Mouse (Mus musculus) C2C12 (cell line): ENCODE results near the gene Prr15l. TPM values are rescaled to one million over a fixed set of nuclear protein-coding genes. Genes with fewer than 3 reads are reported as not detected.

Experiments
- H3K27me3 ChIP-seq: one replicate; pipeline ENCODE4 v1.6.1; 2011; ENCODE audit not compliant: control insufficient read depth, insufficient read depth, insufficient read length
- H3K36me3 ChIP-seq: one replicate; pipeline ENCODE4 v1.6.1; 2011; ENCODE audit not compliant: control insufficient read depth, insufficient read depth
- H3K4me3 ChIP-seq: one replicate; pipeline ENCODE4 v1.5.1; 2011; ENCODE audit warnings: mild to moderate bottlenecking, control low read depth; ENCODE audit not compliant: poor library complexity, insufficient read depth, severe bottlenecking
- H3K79me2 ChIP-seq: one replicate; pipeline ENCODE4 v1.6.1; 2011; ENCODE audit not compliant: control insufficient read depth, insufficient read depth
- H3K79me3 ChIP-seq: one replicate; pipeline ENCODE4 v1.6.1; 2011; ENCODE audit warnings: low read depth, control low read depth
- H3ac ChIP-seq: one replicate; pipeline ENCODE3; 2011; ENCODE audit warnings: low read depth; ENCODE audit not compliant: control insufficient read depth, insufficient read length
- CEBPB ChIP-seq: IDR thresholded peaks from one replicate; pipeline ENCODE4 v1.6.1; 2011; ENCODE audit warnings: low read depth, mild to moderate bottlenecking, control low read depth, moderate library complexity
- CTCF ChIP-seq: IDR thresholded peaks from one replicate; pipeline ENCODE4 v1.5.1; 2011; ENCODE audit not compliant: control insufficient read depth, insufficient read depth, insufficient read length
- FOSL1 ChIP-seq: IDR thresholded peaks from one replicate; pipeline ENCODE4 v1.8.0; 2011; ENCODE audit warnings: mild to moderate bottlenecking, low read length; ENCODE audit not compliant: poor library complexity, insufficient read depth, severe bottlenecking
- MAX ChIP-seq: IDR thresholded peaks from one replicate; pipeline ENCODE4 v1.6.1; 2011; ENCODE audit warnings: mild to moderate bottlenecking, control low read depth
- MYOD1 ChIP-seq: IDR thresholded peaks from one replicate; pipeline ENCODE4 v1.6.1; 2011; ENCODE audit warnings: low read depth; ENCODE audit not compliant: control insufficient read depth, insufficient read length
- MYOG ChIP-seq: IDR thresholded peaks from one replicate; pipeline ENCODE4 v1.6.1; 2011; ENCODE audit not compliant: control insufficient read depth, insufficient read length; ENCODE audit errors: extremely low read depth
- USF1 ChIP-seq: IDR thresholded peaks from one replicate; pipeline ENCODE4 v1.6.1; 2011; ENCODE audit warnings: low read depth, mild to moderate bottlenecking, control low read depth, moderate library complexity
- polyA plus RNA-seq: library from polyadenylated mRNA; unstranded; fragments of >200 nt; fragmentation: generic; extraction: Trizol; gene quantifications from one replicate; pipeline ENCODE4 v1.2.1, GENCODE M21; 2012; ENCODE audit warnings: missing spikeins

Prr15l gene
- polyA plus RNA-seq, 1 experiment, result 0.01 TPM

DNA sequence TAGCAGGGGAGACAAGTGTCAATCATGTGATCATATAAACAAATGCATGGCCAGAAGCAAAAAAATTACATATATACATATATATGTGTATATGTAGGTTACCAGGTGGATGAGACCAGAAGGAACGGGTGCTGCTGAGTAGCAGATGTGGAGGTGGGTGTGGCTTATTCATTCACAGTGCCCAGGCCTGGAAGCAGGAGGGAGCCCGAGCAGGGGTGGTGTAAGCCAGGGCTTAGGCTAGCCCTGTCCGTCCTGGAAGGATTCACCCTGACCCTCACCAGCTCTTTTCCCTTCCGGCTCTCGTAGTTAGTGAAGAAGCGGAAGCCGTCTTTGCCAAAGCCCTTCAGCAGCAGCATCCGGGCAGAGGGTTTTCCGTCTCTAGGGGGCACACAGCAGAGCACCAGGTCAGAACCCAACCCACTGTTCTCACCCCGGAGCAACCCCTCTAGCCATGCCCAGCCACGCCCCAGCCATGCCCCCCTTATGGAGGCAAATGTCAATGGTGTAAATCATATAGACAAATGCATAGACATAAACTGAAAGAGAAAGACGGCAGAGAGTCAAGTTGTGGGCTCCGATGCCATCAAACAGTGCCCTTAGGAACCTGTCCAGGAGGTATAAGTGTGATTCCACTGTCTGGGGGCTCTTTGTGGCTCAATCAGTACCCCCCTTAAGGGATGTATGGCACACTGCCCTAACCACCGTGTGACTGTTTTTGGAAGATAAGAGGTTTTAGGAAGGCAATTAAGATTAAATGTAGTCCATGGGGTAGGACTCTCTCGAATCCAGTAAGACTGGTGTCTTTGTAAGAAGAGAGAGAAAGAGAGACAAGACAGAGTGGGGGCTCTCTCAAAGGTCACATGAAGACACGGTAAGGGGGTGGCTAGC, 12.9 kb downstream of the Prr15l start:
- no peaks in the 10 kb centered on the region for H3K27me3 ChIP-seq
- no peak overlapping the region for H3K4me3 ChIP-seq
- no peak overlapping the region for H3ac ChIP-seq
- no peaks in the 10 kb centered on the region for H3K79me3 ChIP-seq
- no peaks in the 10 kb centered on the region for H3K79me2 ChIP-seq
- H3K36me3 ChIP-seq, result no peaks in the 10 kb centered on the region
- TF ChIP-seq MYOD1, result no peak
- no peak for TF ChIP-seq CTCF
- no peak for TF ChIP-seq MYOG
- TF ChIP-seq FOSL1, result no peak
- no peak for TF ChIP-seq MAX
- TF ChIP-seq CEBPB, result no peak
- no peak for TF ChIP-seq USF1

- Histone ChIP-seq H3ac (no peak overlapping the region), H3K79me2 (no peaks in the 10 kb centered on the region), H3K4me3 (no peak overlapping the region), H3K36me3 (no peaks in the 10 kb centered on the region), H3K79me3 (no peaks in the 10 kb centered on the region), H3K27me3 (no peaks in the 10 kb centered on the region)
- TF ChIP-seq MAX (no peak), USF1 (no peak), MYOG (no peak), CTCF (no peak)
Measured at GRCm38 (mm10) chr11:96941989-96942590, 14.2 kb downstream of the Prr15l start.

GRCm38 (mm10) chr11:96943746-96944304, 15.9 kb downstream of the Prr15l start, which contains the start of gene Pnpo:
TSS of gene Pnpo (minus strand) at chr11:96943986.
- Histone ChIP-seq H3K36me3 (no peaks in the 10 kb centered on the region), H3K79me2 (no peaks in the 10 kb centered on the region), H3K79me3 (no peaks in the 10 kb centered on the region), H3K27me3 (no peaks in the 10 kb centered on the region), H3ac (peak within 1 kb of the TSS; percentile 67), H3K4me3 (peak within 1 kb of the TSS; percentile 29)
- TF ChIP-seq CEBPB (no peak), CTCF (no peak), MAX (peak; percentile 96), USF1 (peak; percentile 84), FOSL1 (no peak), MYOD1 (no peak), MYOG (no peak)

GRCm38 (mm10) chr11:96944844-96945580, 17.1 kb downstream of the Prr15l start:
- TF ChIP-seq CTCF (no peak), USF1 (no peak), CEBPB (no peak), FOSL1 (no peak), MYOG (no peak), MYOD1 (no peak), MAX (no peak)
- Histone ChIP-seq H3K79me3 (no peaks in the 10 kb centered on the region), H3K79me2 (no peaks in the 10 kb centered on the region), H3K27me3 (no peaks in the 10 kb centered on the region), H3K4me3 (no peak overlapping the region), H3K36me3 (peaks cover under 1% of the 10 kb centered on the region), H3ac (no peak overlapping the region)

DNA sequence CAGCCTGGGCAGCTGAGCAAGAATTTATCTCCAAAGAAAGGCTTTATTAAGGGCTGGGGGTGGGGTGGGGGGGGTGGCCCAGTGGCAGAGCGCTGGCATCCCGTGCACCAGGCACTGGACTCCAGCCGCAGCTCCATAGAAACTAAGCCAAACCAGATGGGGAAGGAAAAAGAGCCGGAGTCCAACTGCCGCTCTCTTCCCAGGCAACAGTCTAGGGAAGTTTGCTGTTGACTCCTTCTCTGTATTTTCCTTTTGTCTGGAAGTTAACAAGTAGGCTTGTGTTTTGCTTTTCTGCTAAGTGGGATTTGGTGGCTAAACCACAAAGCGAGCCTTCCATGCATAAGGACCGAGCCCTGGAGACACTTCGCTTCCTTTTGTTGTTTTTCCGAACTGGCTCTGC, 18.6 kb downstream of the Prr15l start:
- Histone ChIP-seq H3K79me2 (no peaks in the 10 kb centered on the region), H3K4me3 (no peak overlapping the region), H3K79me3 (no peaks in the 10 kb centered on the region), H3ac (no peak overlapping the region), H3K27me3 (no peaks in the 10 kb centered on the region), H3K36me3 (peaks cover 12% of the 10 kb centered on the region)
- TF ChIP-seq USF1, result no peak
- TF ChIP-seq CEBPB, result no peak
- no peak for TF ChIP-seq MAX
- TF ChIP-seq FOSL1, result no peak
- no peak for TF ChIP-seq MYOG
- TF ChIP-seq MYOD1, result no peak
- TF ChIP-seq CTCF, result no peak
